Mouse (Mus musculus): Measurements from ENCODE around the gene Vmn1r3. TPM values are rescaled to one million over a fixed set of nuclear protein-coding genes. Genes with fewer than 3 reads are reported as not detected.

Vmn1r3 gene
- total and polyA plus RNA-seq, 3 experiments: not detected

Other genes starting within 250 kb of the Vmn1r3 start
- gene Vmn1r2, start 18.0 kb downstream of the Vmn1r3 start, total RNA-seq (2012; rRNA removed): not detected in 2 replicates
- gene Vmn1r2, start 18.0 kb downstream of the Vmn1r3 start, polyA plus RNA-seq (2012; ENCODE audit: insufficient read depth in 1 of 2, insufficient read length in 2 of 2, low read depth in 1 of 2, low replicate concordance in 2 of 2, missing spikeins in 1 of 2): not detected

Data from MEL (cell line).